Mouse (Mus musculus) Muller cell, postnatal 12 days (primary cell): Measurements from ENCODE around the gene Afap1l2.
A peak's percentile ranks its signal among the peaks of the same experiment; 100 is the strongest.

Experiments
- DNase-seq: peaks from one replicate; pipeline ENCODE4 v3.0.0-alpha.2; 2015; ENCODE audit errors: inconsistent ontology term

Gene Afap1l2

GRCm38 (mm10) chr19:57007781-57008710 lies at the start of gene Afap1l2:
Gene Afap1l2 (minus strand): TSS chr19:57008228.
- peak; percentile 77 for DNase-seq

- DNase-seq: no peak
Measured at GRCm38 (mm10) chr19:57057568-57057967, 49.5 kb upstream of the Afap1l2 start.

GRCm38 (mm10) chr19:57055215-57056120 lies 47.4 kb upstream of the Afap1l2 start:
- peak; percentile 77 for DNase-seq

DNA sequence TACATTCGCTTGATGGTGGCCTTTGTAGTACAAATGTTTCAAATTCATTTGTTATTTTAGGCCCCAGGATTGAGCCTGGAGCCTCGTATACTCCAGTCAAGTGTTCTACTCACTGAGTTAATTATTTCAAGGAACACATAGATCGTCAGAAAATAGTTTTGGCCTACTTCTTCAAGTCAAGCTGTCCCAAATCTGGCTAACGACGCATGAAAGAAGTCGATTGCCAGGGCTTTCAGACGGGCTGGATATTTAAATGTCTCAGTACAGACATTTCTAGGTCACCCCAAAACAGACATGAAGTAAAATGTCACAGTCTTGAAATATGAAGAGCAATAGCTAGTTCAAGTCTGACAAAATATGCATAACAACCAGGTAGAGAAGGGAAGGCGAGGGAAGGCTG lies 44.9 kb upstream of the Afap1l2 start:
- no peak for DNase-seq

DNA sequence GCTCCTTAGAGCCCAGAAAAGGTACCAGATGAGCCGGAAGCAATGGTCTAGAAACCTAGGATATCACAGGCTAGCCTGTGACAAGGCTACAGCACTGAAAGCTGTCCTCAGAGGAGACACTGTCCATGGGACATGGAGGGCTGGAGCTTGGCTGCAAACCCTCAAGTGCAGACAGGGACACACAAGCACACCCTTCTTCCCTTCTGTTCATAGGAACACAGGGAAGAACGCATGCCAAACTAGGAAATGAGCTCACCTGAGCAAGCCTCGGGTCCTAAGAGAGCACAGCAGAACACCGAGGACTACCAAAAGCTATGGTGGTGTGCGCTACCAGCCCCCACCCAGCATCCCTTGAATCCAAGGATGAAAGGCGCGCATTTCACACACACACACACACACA lies 44.0 kb upstream of the Afap1l2 start:
- DNase-seq: no peak

GRCm38 (mm10) chr19:57049592-57050090 lies 41.6 kb upstream of the Afap1l2 start:
- no peak for DNase-seq

DNA sequence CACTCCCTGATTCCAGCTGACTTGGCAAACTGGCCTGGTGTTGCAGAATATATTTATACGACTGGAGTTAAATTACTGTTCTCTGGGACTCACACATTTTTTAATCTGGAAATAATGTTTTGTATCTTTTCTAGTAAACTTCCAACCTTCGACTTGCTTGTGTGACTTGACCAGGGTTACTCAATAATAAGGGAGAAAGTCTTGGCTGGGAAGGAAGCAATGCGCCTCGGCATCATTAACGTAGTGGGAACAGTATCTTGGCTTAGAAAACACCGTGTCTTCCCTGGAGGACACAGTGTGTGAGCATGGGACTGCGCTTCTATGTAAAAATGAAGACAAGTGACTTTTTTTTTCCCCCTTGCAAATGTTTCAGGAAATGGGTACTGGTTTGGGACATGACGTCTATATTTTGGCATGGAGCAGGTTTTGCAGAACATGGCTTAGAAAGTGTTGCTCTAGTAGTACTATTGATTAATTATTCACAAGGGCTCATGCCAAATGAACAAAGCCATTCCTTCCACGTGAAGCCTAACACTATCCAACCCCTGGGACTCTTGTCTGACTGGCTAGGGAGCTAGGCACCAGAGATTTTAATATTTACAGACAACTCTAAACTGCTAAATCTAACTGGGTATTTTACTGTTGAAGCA lies 39.8 kb upstream of the Afap1l2 start:
- DNase-seq: no peak

- DNase-seq: peak; percentile 27
Measured at GRCm38 (mm10) chr19:57039258-57039657, 31.2 kb upstream of the Afap1l2 start.

DNA sequence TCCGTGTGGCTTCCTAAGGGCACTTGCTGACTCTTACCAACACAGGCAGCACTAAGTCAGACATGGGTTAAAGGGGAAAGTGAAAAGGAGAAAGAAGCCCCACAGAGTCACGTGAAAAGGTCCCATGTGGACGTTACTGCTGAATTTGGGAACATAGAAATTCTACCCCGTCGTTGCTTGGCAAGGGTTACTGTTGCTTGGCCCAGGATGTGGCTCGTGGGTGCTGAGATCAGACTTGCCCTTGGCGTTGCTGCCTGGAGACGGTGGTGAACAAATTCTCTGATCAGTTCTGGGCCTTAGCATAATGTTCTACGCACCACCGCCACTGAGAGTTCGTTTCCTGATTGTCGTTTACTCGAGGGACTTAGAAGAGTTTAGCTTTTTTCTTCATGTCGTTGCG lies 28.8 kb upstream of the Afap1l2 start:
- DNase-seq: no peak

DNA sequence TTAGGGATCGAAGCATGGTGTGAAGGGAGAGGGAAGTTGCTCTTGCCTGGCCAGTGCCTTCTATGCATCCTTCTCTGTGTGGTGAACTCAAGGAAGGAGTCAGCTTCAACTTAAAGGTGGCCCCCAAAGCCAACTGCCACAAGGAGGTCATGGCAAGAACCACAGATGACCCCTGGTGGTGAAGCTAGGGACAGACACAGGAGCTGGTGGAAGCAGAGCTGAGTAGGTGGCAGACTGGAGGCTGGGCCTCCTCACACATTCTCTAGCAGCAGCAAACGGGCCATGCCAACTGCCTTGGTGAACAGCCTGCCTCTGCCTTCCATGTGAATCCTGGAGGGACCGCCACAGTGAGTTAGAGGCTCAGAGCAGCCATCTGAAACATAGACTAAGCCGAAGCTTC lies 23.6 kb upstream of the Afap1l2 start:
- peak; percentile 25 for DNase-seq

DNA sequence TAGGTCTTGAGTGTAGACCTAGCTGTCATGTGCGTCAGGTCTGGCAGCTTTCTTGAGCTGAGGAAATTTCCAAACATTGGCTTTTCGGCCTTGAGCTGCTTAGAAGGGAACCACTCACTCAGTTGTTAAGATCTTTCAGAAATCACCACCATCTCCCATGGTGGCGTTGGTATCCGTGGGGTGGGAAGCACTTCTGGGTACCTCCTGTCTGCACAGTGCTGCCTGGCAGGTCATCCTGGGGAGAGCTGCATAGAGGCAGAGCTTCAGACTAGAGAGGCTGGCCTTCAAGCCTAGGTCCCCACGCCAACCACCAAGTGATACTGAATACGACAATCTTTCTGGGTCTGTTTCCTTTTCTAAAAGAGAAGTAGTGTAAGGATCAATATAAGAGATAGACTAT lies 21.4 kb upstream of the Afap1l2 start:
- no peak for DNase-seq

GRCm38 (mm10) chr19:57028327-57029179 lies 20.5 kb upstream of the Afap1l2 start:
- DNase-seq: peak; percentile 41

DNA sequence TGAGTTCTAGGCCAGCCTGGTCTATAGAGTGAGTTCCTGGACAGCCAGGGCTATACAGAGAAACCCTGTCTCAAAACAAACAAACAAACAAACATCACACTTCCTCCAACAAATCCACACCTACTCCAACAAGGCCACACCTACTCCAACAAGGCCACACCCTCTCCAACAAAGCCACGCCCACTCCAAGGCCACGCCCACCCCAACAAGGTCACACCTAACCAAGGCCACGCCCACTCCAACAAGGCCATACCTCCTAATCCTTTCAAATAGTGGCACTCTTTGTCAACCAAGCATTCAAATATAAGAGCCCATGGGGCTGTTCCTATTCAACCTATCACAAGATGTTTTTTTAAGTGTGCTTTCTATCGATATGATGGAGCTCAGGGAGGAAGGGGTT lies 18.5 kb upstream of the Afap1l2 start:
- DNase-seq: no peak

GRCm38 (mm10) chr19:57017785-57018179 lies 9.8 kb upstream of the Afap1l2 start:
- DNase-seq: no peak

DNA sequence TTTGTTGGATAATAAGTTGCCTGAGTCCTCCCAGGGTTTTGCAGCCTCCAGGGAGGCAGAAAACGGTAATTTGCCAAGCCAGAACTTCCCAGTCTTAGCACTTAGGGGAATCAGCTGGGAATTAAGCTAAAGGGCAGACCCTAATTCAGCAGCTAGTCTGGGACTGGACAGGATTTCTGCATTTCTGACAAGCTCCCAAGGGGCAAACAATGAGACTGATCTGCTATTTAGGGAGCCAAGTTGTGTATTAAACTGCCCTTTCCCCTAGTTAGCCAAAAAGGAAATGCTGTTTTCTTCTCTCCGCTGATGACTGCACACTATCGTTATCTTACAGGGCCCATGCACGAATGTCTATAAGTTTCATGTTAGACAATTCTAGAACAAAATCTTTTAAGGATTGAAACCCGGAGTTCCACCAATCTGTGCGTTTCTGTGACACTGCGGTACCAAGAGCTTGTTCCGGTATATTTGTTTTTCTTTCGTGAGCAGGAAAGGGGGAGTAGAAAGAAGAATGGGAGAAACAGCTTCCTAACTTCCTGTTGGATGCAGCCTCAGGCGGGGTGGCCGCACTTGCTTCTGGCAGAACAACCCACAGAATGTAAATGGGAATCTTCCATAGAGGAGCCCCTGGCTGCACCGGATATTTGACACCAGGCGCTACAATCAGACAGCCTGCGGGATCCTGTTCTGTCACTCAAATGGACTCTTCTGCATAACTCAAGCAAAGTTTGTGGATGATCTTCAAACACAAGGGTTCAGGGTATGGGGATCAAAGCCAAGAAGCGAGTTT lies 9.2 kb upstream of the Afap1l2 start:
- no peak for DNase-seq

- DNase-seq: peak; percentile 72
Measured at GRCm38 (mm10) chr19:57014808-57015207, 6.8 kb upstream of the Afap1l2 start.

GRCm38 (mm10) chr19:57013271-57013677 lies 5.2 kb upstream of the Afap1l2 start:
- peak; percentile 44 for DNase-seq

DNA sequence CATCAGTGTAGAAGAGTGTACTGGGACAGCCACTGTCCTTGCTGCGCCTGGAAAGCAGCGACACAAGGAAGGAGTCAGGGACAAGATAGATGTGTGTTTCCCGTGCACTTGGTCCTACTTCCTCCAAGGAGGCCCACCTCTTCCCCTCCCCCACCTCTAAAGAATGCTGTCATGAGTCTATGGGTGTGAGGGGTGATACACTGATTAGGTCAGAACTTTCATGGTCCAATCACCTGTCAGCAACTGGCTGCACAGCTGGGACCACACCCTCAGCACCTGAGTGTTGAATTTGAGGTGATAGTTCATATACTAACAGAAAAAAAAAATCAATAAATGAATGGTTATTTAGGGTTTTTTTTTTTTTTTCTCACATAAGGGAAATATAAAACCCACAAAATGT lies 4.0 kb upstream of the Afap1l2 start:
- DNase-seq: no peak

DNA sequence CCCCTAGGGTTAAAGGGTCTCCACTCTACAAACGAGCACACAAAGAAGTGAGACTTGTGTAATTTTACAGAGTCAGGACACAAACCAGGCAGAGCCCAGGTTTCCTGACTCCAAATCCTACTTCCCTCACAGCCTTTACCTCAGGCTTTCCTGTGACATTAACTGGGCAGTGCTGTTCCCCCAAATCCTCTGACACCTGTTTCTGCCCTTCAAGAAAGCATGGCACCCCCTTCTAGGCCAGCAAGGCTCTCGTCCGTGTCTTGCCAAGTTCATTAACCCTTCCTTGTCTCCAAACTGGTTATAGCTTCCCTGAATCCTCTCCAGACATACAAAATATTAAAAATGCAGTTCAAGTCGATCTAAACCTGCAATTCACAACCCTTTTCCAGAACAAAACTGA lies 2.0 kb upstream of the Afap1l2 start:
- DNase-seq: no peak

GRCm38 (mm10) chr19:57009653-57010052 lies 1.6 kb upstream of the Afap1l2 start:
- DNase-seq: peak; percentile 44
